Mouse (Mus musculus): ENCODE results near the gene Aasdhppt.

- TF ChIP-seq FLI1 (IDR thresholded peaks at IDR 0.05; ENCODE audit: low read length) (no peak), GATA1 (IDR thresholded peaks at IDR 0.05; ENCODE audit: borderline replicate concordance, low read length) (no peak)
Measured at GRCm38 (mm10) chr9:4283850-4284249, 25.4 kb downstream of the Aasdhppt start.
